Mouse (Mus musculus): ENCODE measurements at regions not wholly inside any gene's neighbourhood (a gene's known extent, or its start where the extent isn't known, plus 50 kb on each side); places are given as distances from the start of the nearest gene placed in this dataset.
A peak's percentile ranks its signal among the peaks of the same experiment; 100 is the strongest.

- DNase-seq, result no peak
Observed at GRCm38 (mm10) chr5:132796061-132796460, 252.9 kb upstream of the Auts2 start.

DNA sequence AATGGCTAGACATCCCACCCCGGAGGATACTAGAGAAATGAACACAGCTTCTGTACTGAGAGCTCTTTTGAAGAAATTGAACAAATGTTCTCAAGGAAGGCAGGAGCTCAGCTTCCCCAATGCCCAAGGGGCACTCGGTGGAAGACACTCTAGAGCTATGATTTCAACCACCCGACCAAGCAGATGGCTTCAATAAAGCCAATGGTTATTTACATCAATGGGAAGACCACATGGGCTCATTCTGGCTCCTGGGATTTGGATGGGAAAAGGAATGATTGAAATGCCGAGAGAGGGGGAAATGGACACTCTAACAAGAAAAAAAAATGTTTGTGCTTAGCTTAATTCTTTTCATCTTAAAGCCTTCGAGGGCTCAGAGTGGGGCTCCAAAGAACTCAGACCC lies 249.3 kb upstream of the Auts2 start:
- DNase-seq, result no peak

DNA sequence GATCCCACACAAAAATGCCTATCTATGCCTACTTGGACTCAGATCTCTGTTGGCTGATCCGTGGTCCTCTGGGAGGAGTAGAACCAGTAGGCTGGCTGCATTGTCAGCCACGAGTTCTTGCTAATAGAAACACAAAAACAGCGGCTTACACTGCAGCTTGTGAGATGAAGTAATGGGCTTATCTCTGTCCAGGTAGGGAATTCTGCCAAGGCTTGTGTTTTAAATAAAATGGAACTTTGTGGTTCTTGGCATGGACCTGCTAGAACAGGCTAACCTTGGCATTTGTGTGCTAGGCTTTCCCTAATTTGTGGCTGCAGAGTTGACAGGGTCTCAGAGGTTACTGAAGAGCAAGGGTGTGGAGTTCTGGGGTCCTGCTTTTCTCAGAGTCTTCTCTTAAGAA lies 242.1 kb upstream of the Auts2 start:
- DNase-seq, result no peak

DNA sequence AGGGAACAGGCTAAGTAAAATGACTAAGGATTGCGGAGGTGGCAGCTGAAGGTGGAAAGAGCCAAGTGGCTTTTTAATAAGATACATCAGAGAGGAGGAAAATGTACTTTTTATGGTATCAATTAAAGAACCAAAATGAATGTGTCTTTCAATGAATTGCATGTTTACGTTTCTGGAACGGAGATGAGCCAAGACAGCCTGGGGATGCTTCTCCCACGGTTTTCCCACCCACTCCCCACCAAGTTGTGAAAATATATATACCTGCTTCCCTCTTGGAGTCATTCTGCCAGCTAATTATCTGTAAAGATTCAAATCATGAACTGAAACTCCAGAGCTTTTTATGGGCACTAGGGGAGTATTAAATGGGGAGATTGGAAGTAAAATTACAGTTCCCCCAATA lies 241.6 kb upstream of the Auts2 start:
- DNase-seq, result no peak

GRCm38 (mm10) chr5:132774141-132774680 lies 231.1 kb upstream of the Auts2 start:
- DNase-seq, result no peak

DNA sequence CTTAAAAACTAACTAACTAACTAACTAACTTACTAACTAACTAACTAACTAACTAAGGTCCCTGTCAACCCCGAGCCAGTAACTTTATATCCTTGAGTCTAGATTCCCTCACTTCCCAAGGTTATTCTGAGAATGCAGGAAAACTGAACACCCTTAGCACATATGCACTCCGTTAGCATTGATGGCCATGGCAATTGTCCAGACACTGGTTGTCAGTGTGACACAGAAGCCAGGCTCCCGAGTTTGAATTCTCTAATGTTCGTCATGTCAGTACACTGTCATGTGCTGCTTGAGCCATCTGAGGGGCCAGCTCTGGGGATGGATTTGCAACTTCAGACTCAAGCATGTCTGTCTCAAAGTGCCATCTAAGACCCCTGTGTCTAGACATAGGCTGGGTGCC lies 217.3 kb upstream of the Auts2 start:
- DNase-seq, result peak; percentile 23

- DNase-seq, result peak; percentile 20
Observed at GRCm38 (mm10) chr5:132759751-132760150, 216.6 kb upstream of the Auts2 start.

GRCm38 (mm10) chr5:132758941-132759340 lies 215.8 kb upstream of the Auts2 start:
- no peak for DNase-seq

- DNase-seq, result no peak
Observed at GRCm38 (mm10) chr5:132737966-132738365, 194.8 kb upstream of the Auts2 start.

- no peak for DNase-seq
Observed at GRCm38 (mm10) chr5:132728689-132729189, 185.6 kb upstream of the Auts2 start.

DNA sequence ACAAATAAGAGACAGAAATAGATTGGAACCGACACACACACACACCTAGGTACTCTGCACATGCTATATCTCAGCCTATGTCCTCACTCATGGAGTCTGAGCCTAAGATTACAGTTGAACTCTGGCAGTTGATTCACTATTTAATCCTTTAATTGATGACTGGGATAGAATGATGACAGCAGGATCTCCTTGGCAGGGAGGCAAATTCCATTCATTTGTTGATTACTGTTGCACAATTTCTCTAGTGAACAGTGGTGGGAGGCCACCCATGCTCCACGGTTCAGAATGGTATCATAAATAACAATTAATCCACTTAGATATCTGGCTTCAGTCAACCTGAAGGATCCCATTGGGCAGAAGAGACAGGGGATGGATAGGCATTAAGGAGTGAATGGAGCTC lies 181.3 kb upstream of the Auts2 start:
- no peak for DNase-seq

GRCm38 (mm10) chr5:132710301-132710700 lies 167.2 kb upstream of the Auts2 start:
- no peak for DNase-seq

- no peak for DNase-seq
Observed at GRCm38 (mm10) chr5:132707531-132707930, 164.4 kb upstream of the Auts2 start.

DNA sequence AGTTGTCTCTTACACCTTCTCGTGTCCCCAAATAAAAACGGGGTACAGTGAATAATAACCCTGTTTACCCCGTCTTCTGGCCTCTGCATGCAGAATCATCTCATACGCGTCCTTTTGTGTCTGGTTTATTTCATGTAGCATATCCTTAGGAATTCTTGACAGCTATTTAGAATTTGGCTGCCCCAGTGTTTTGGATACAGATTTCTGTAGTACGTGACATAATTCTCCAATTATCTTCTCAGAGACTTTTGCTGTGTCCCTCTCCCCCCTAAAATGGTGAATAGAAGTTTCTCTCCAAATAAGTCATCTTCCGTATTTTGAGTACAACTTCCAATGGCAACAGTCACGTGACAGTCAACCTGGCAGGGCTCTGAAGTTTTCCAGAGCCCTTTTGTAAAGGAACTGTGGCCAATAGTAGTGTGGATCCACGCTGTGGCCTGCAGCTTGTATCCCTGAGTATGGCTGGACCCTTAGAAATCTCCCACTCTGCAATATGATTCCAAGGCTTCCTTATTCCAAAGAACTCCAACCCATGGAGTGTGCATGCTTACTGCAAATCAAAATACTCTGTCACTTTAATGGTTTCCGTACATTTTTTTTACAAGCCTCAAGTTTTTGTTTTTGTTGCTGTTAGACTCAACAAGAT lies 160.4 kb upstream of the Auts2 start:
- no peak for DNase-seq

- no peak for DNase-seq
Observed at GRCm38 (mm10) chr5:132702573-132702972, 159.4 kb upstream of the Auts2 start.

DNA sequence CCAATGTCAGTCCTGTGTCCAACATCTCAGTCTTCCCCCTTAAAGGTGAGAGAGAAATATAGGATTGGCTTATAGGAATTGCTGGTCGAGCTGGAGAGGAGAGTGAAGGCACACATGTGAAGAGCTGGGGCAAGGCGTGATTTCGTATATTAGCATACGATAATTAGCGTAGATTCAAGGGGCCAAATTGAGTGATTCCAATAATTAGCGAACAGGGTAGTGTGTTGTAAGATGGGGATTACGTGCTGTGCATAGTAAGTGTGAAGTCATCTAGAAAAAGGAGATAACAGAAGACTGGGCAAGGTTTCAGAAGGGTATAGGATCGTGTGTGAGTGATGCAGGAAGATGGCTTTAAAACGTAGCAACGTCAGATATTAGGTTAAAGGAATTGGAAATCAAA lies 147.6 kb upstream of the Auts2 start:
- DNase-seq, result no peak

GRCm38 (mm10) chr5:132675261-132675660 lies 132.1 kb upstream of the Auts2 start:
- DNase-seq, result no peak

DNA sequence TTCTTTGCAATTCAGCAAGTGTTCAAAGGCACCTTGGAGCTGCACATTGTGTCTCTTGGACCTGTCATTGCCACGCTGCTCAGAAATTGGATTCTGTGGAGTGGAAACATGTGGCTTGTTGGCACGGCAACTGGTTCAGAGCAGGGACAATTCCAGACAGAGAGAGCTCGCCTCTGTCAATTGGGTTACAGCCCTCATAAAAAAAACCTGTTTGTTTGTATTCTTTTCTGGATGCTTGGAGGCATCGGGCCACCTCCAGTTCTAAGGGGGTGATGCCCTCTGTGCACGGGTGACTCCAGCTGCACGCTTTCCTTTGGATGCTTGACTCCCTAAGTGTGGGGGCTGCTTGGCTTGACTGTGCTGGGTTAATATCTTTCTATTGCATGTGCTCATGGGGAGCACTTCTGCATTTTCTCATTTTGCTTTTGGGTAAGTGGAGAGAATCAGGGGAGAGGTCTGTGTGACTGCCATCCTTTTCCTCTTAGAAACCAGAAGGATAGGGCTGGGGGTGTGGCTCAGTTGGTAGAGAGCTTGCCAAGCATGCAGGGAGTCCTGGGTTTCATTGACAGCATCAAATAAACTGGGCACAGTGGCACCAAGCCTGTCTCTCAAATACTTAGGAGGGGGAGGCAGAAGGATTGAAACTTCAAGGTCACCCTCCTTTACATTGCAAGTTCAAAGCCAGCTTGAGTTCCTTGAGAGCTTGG lies 130.6 kb upstream of the Auts2 start:
- no peak for DNase-seq

DNA sequence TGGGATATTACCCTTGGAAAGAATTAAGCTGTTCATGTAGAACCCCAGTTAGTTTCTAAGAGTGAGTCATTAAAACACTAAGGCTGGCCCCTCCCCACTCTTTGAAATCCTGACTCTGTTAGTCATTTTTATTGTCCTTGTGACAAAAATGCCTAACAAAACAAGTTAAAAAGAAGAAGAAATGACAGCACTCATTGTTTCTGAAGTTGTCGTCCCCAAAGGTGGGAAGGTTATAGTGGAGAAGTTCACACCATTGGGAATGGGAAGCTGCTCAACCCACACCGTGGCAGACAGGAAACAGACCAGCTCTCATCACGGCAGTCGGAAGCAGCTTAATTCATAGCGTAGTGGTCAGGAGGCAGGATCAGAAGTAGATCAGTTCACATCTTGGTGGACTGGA lies 128.4 kb upstream of the Auts2 start:
- no peak for DNase-seq

DNA sequence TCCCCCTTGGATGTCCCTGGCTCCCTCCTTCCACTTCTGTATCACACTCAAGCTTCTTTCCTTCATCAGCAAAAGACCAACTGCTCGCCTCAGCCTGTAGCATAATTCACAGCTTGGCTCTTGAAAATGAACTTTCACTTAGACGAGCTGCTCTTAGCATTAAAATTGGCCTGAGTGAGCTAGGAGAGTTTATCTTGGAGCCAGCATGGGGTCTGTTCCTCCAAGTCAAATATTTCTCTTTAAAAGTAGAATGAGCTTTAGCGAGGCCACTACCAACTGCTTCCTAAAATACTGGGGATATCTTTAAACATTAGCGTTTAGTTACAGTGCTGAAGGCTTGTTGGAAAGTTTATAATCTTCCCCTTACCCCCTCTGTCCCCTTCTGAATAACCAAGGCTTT lies 124.2 kb upstream of the Auts2 start:
- no peak for DNase-seq

- no peak for DNase-seq
Observed at GRCm38 (mm10) chr5:132661266-132661665, 118.1 kb upstream of the Auts2 start.

GRCm38 (mm10) chr5:132660036-132660435 lies 116.9 kb upstream of the Auts2 start:
- DNase-seq, result no peak

GRCm38 (mm10) chr5:132654382-132654781 lies 111.2 kb upstream of the Auts2 start:
- DNase-seq, result no peak
